Mouse (Mus musculus) intestine, embryonic 14.5 days (tissue): ENCODE data around the gene Krtap5-5. TPM values are rescaled to one million over a fixed set of nuclear protein-coding genes. Genes with fewer than 3 reads are reported as not detected.
"Not testable (repeated sequence)": the region's sequence is repeated elsewhere in the genome, so short reads cannot be mapped to it uniquely, and the experiment has no call there.

ENCODE experiments used
- ATAC-seq: fragments of 200-750 bp; cut with Nextera tagmentation; replicated peaks from 2 replicates; pipeline ENCODE4 v1.8.0; 2017; ENCODE audit warnings: low read depth, moderate number of reproducible peaks, moderate TSS enrichment, moderate library complexity; ENCODE audit not compliant: low FRiP score, low TSS enrichment
- DNase-seq: peaks from one replicate; pipeline ENCODE4 v3.0.0-alpha.2; 2018; ENCODE audit warnings: low spot score
- H3K27ac ChIP-seq: fragments of 300-500 bp; sonication (generic); 2 replicates; pipeline ENCODE4 v1.5.1; 2014; ENCODE audit warnings: low read depth, mild to moderate bottlenecking, control low read depth
- H3K27me3 ChIP-seq: fragments of 300-500 bp; sonication (generic); replicated peaks from 2 replicates; pipeline ENCODE4 v1.6.1; 2014; ENCODE audit warnings: low read length, control low read depth; ENCODE audit not compliant: control insufficient read depth, insufficient read depth
- H3K36me3 ChIP-seq: fragments of 300-500 bp; sonication (generic); 2 replicates; pipeline ENCODE4 v1.6.1; 2014; ENCODE audit warnings: low read length, control low read depth; ENCODE audit not compliant: control insufficient read depth, insufficient read depth
- H3K4me1 ChIP-seq: fragments of 300-500 bp; sonication (generic); replicated peaks from 2 replicates; pipeline ENCODE4 v1.6.1; 2014; ENCODE audit warnings: low read length, control low read depth, mixed read lengths; ENCODE audit not compliant: control insufficient read depth, insufficient read depth
- H3K4me2 ChIP-seq: fragments of 300-500 bp; sonication (generic); 2 replicates; pipeline ENCODE4 v1.6.1; 2014; ENCODE audit warnings: low read length
- H3K4me3 ChIP-seq: fragments of 300-500 bp; sonication (generic); 2 replicates; pipeline ENCODE4 v1.5.1; 2014; ENCODE audit warnings: low read depth, low read length, control low read depth, mixed read lengths
- H3K9ac ChIP-seq: fragments of 300-500 bp; sonication (generic); 2 replicates; pipeline ENCODE4 v1.6.1; 2014; ENCODE audit warnings: mild to moderate bottlenecking, low read length
- H3K9me3 ChIP-seq: fragments of 300-500 bp; sonication (generic); 2 replicates; pipeline ENCODE4 v1.6.1; 2016; ENCODE audit warnings: low read length, control low read depth; ENCODE audit not compliant: control insufficient read depth
- WGBS: fragments of 180-500 bp; shearing (Covaris S2); extraction: QIAGEN DNeasy Blood & Tissue Kit; methylation state at CpG from one replicate; pipeline ENCODE4 v1.1.7; 2014; 5-methylcytosine and 5-hydroxymethylcytosine counted together
- polyA plus RNA-seq: library from polyadenylated mRNA; unstranded; fragments of >200 nt; fragmentation: Nextera tagmentation; extraction: Ambion mirVana; gene quantifications from 2 replicates; pipeline ENCODE4 v1.2.1, GENCODE M21; 2014

Gene Krtap5-5
- polyA plus RNA-seq, 1 experiment from 2014 or later: not detected

- ATAC-seq (no peak), DNase-seq (no peak)
- Histone ChIP-seq H3K27ac (no peak overlapping the region), H3K9ac (no peak overlapping the region), H3K4me1 (no peaks in the 10 kb centered on the region), H3K9me3 (no peaks in the 10 kb centered on the region), H3K36me3 (no peaks in the 10 kb centered on the region), H3K4me2 (no peak overlapping the region), H3K27me3 (no peaks in the 10 kb centered on the region), H3K4me3 (no peak overlapping the region)
- WGBS: 26% methylated on average over 2 of the region's 2 CpGs
These were observed 5.3 kb downstream of the Krtap5-5 start for GRCm38 (mm10) chr7:142224518-142224917.

GRCm38 (mm10) chr7:142212136-142212535, 17.6 kb downstream of the Krtap5-5 start:
- H3K27me3 ChIP-seq, H3K9ac ChIP-seq, H3K4me1 ChIP-seq, DNase-seq, H3K9me3 ChIP-seq, H3K4me3 ChIP-seq, H3K4me2 ChIP-seq, H3K36me3 ChIP-seq, ATAC-seq, H3K27ac ChIP-seq: not testable (repeated sequence)
- WGBS: 65% methylated on average over 1 of the region's 1 CpGs

GRCm38 (mm10) chr7:142211559-142211958, 18.2 kb downstream of the Krtap5-5 start, which contains the start of gene Gm7579:
TSS of gene Gm7579 (plus strand) at chr7:142211859.
- ATAC-seq (no peak), DNase-seq (no peak)
- Histone ChIP-seq H3K4me1 (no peaks in the 10 kb centered on the region), H3K9me3 (no peaks in the 10 kb centered on the region), H3K4me2 (no peak within 1 kb of the TSS), H3K27me3 (no peaks in the 10 kb centered on the region), H3K4me3 (no peak within 1 kb of the TSS), H3K36me3 (no peaks in the 10 kb centered on the region), H3K27ac (no peak within 1 kb of the TSS), H3K9ac (no peak within 1 kb of the TSS)
- WGBS: 56% methylated on average over 1 of the region's 1 CpGs

- not testable (repeated sequence) for H3K36me3 ChIP-seq, H3K27ac ChIP-seq, ATAC-seq, H3K4me2 ChIP-seq, H3K9me3 ChIP-seq, H3K27me3 ChIP-seq, H3K9ac ChIP-seq, H3K4me3 ChIP-seq, DNase-seq, H3K4me1 ChIP-seq
- WGBS: 77% methylated on average over 5 of the region's 5 CpGs
These were observed 22.9 kb downstream of the Krtap5-5 start for GRCm38 (mm10) chr7:142206891-142207290.

- Histone ChIP-seq H3K4me1 (no peaks in the 10 kb centered on the region), H3K4me3 (no peak overlapping the region), H3K9ac (no peak overlapping the region), H3K9me3 (no peaks in the 10 kb centered on the region), H3K36me3 (no peaks in the 10 kb centered on the region), H3K27me3 (0 out of 2 replicates have a peak, but pooled peaks cover 2% of the 10 kb centered on the region), H3K4me2 (no peak overlapping the region), H3K27ac (no peak overlapping the region)
- ATAC-seq: no peak
- DNase-seq: no peak
These were observed 24.3 kb downstream of the Krtap5-5 start for GRCm38 (mm10) chr7:142205488-142205887.

- Histone ChIP-seq H3K4me3 (no peak within 1 kb of the TSS), H3K27ac (no peak within 1 kb of the TSS), H3K4me2 (no peak within 1 kb of the TSS), H3K9ac (no peak within 1 kb of the TSS), H3K4me1 (no peaks in the 10 kb centered on the region), H3K27me3 (0 out of 2 replicates have a peak, but pooled peaks cover 2% of the 10 kb centered on the region), H3K36me3 (no peaks in the 10 kb centered on the region), H3K9me3 (no peaks in the 10 kb centered on the region)
- 33% methylated on average over 1 of the region's 1 CpGs for WGBS
- DNase-seq (no peak), ATAC-seq (no peak)
These were observed 28.7 kb downstream of the Krtap5-5 start, which contains the start of gene Krtap5-3 for GRCm38 (mm10) chr7:142201064-142201463. TSS of gene Krtap5-3 (plus strand) at chr7:142201364.

GRCm38 (mm10) chr7:142198748-142199147, 31.0 kb downstream of the Krtap5-5 start:
- ATAC-seq: no peak
- Histone ChIP-seq H3K27ac (no peak overlapping the region), H3K36me3 (no peaks in the 10 kb centered on the region), H3K4me2 (no peak overlapping the region), H3K4me1 (no peaks in the 10 kb centered on the region), H3K27me3 (0 out of 2 replicates have a peak, but pooled peaks cover 2% of the 10 kb centered on the region), H3K9ac (no peak overlapping the region), H3K9me3 (no peaks in the 10 kb centered on the region), H3K4me3 (no peak overlapping the region)
- no peak for DNase-seq
- 85% methylated on average over 2 of the region's 2 CpGs for WGBS

- H3K9me3 ChIP-seq: no peaks in the 10 kb centered on the region
- no peak within 1 kb of the TSS for H3K4me2 ChIP-seq
- H3K36me3 ChIP-seq: no peaks in the 10 kb centered on the region
- H3K4me3 ChIP-seq: no peak within 1 kb of the TSS
- no peak for ATAC-seq
- no peak within 1 kb of the TSS for H3K27ac ChIP-seq
- no peaks in the 10 kb centered on the region for H3K27me3 ChIP-seq
- 32% methylated on average over 2 of the region's 2 CpGs for WGBS
- H3K4me1 ChIP-seq: no peaks in the 10 kb centered on the region
- DNase-seq: no peak
- no peak within 1 kb of the TSS for H3K9ac ChIP-seq
These were observed 39.5 kb downstream of the Krtap5-5 start, which contains the start of gene Gm10153 for GRCm38 (mm10) chr7:142190289-142190688. TSS of gene Gm10153 (minus strand) at chr7:142190389.

- Histone ChIP-seq H3K27ac (no peak overlapping the region), H3K9ac (no peak overlapping the region), H3K4me2 (no peak overlapping the region), H3K36me3 (no peaks in the 10 kb centered on the region), H3K4me3 (no peak overlapping the region), H3K9me3 (no peaks in the 10 kb centered on the region), H3K4me1 (no peaks in the 10 kb centered on the region), H3K27me3 (no peaks in the 10 kb centered on the region)
- ATAC-seq (no peak), DNase-seq (no peak)
- 69% methylated on average over 2 of the region's 2 CpGs for WGBS
These were observed 41.6 kb downstream of the Krtap5-5 start for GRCm38 (mm10) chr7:142188156-142188555.
